Mouse (Mus musculus): ENCODE data around the gene Tat. TPM values are rescaled to one million over a fixed set of nuclear protein-coding genes. Genes with fewer than 3 reads are reported as not detected.
"Not testable (repeated sequence)": the region's sequence is repeated elsewhere in the genome, so short reads cannot be mapped to it uniquely, and the experiment has no call there.

The Tat gene
- polyA plus RNA-seq, 1 experiment from 2014 or later, result not detected

GRCm38 (mm10) chr8:110033771-110034170 is 43.5 kb downstream of the Tat start:
- not testable (repeated sequence) for DNase-seq (ENCODE audit: low spot score); H3K36me3 ChIP-seq; H3K4me3 ChIP-seq; H3K9me3 ChIP-seq (replicated peaks); H3K4me1 ChIP-seq; H3K27me3 ChIP-seq (ENCODE audit: low read depth, poor library complexity, severe bottlenecking); H3K27ac ChIP-seq
- 36% methylated on average over 8 of the region's 8 CpGs for WGBS

GRCm38 (mm10) chr8:110034331-110034730 is 44.1 kb downstream of the Tat start:
- no peaks in the 10 kb centered on the region for H3K27me3 ChIP-seq (ENCODE audit: low read depth, poor library complexity, severe bottlenecking)
- H3K9me3 ChIP-seq (replicated peaks), result no peaks in the 10 kb centered on the region
- H3K36me3 ChIP-seq, result no peaks in the 10 kb centered on the region
- no peak overlapping the region for H3K27ac ChIP-seq
- no peak for DNase-seq (ENCODE audit: low spot score)
- 85% methylated on average over 4 of the region's 4 CpGs for WGBS
- H3K4me3 ChIP-seq, result no peak overlapping the region
- H3K4me1 ChIP-seq, result no peaks in the 10 kb centered on the region

GRCm38 (mm10) chr8:110036156-110036555 is 45.9 kb downstream of the Tat start:
- no peak overlapping the region for H3K27ac ChIP-seq
- WGBS, result 84% methylated on average over 2 of the region's 2 CpGs
- no peaks in the 10 kb centered on the region for H3K27me3 ChIP-seq (ENCODE audit: low read depth, poor library complexity, severe bottlenecking)
- H3K4me3 ChIP-seq, result no peak overlapping the region
- no peaks in the 10 kb centered on the region for H3K36me3 ChIP-seq
- DNase-seq (ENCODE audit: low spot score), result no peak
- H3K9me3 ChIP-seq (replicated peaks), result no peaks in the 10 kb centered on the region
- H3K4me1 ChIP-seq, result no peaks in the 10 kb centered on the region

GRCm38 (mm10) chr8:110039216-110039615 is 49.0 kb downstream of the Tat start:
- Histone ChIP-seq H3K9me3 (replicated peaks) (no peaks in the 10 kb centered on the region), H3K4me3 (no peak overlapping the region), H3K27me3 (ENCODE audit: low read depth, poor library complexity, severe bottlenecking) (no peaks in the 10 kb centered on the region), H3K27ac (no peak overlapping the region), H3K4me1 (no peaks in the 10 kb centered on the region), H3K36me3 (no peaks in the 10 kb centered on the region)
- 45% methylated on average over 7 of the region's 7 CpGs for WGBS
- DNase-seq (ENCODE audit: low spot score), result no peak

- no peak within 1 kb of the TSS for H3K27ac ChIP-seq
- 87% methylated on average over 5 of the region's 5 CpGs for WGBS
- H3K4me3 ChIP-seq, result no peak within 1 kb of the TSS
- H3K9me3 ChIP-seq (replicated peaks), result no peaks in the 10 kb centered on the region
- no peaks in the 10 kb centered on the region for H3K27me3 ChIP-seq (ENCODE audit: low read depth, poor library complexity, severe bottlenecking)
- DNase-seq (ENCODE audit: low spot score), result no peak
- no peaks in the 10 kb centered on the region for H3K4me1 ChIP-seq
- no peaks in the 10 kb centered on the region for H3K36me3 ChIP-seq
Measured at GRCm38 (mm10) chr8:110039659-110040058, 49.4 kb downstream of the Tat start, which contains the start of gene Chst4. Chst4 (minus strand) TSS chr8:110039740.

GRCm38 (mm10) chr8:110040509-110040908 is 50.3 kb downstream of the Tat start:
- DNase-seq (ENCODE audit: low spot score), result no peak
- H3K27ac ChIP-seq, result no peak overlapping the region
- H3K4me3 ChIP-seq, result no peak overlapping the region
- 82% methylated on average over 4 of the region's 4 CpGs for WGBS
- no peaks in the 10 kb centered on the region for H3K4me1 ChIP-seq
- no peaks in the 10 kb centered on the region for H3K36me3 ChIP-seq
- H3K27me3 ChIP-seq (ENCODE audit: low read depth, poor library complexity, severe bottlenecking), result no peaks in the 10 kb centered on the region
- H3K9me3 ChIP-seq (replicated peaks), result no peaks in the 10 kb centered on the region

Other genes with a start within 250 kb of the Tat start
- 44.0 and 50.4 TPM in 2 replicates for gene Ap1g1, start 211.9 kb upstream of the Tat start, polyA plus RNA-seq (2016; fragmentation: Nextera tagmentation; extraction: Ambion mirVana)
- gene Phlpp2, start 121.9 kb upstream of the Tat start, polyA plus RNA-seq (2016; fragmentation: Nextera tagmentation; extraction: Ambion mirVana), result 2.0 and 2.5 TPM in 2 replicates
- 0.39 and 0.89 TPM in 2 replicates for gene Marveld3, start 28.2 kb upstream of the Tat start, polyA plus RNA-seq (2016; fragmentation: Nextera tagmentation; extraction: Ambion mirVana)
- not detected in 2 replicates for gene Chst4, start 49.3 kb downstream of the Tat start, polyA plus RNA-seq (2016; fragmentation: Nextera tagmentation; extraction: Ambion mirVana)
- gene Zfp612, start 89.3 kb downstream of the Tat start, polyA plus RNA-seq (2016; fragmentation: Nextera tagmentation; extraction: Ambion mirVana), result 6.4 and 9.3 TPM in 2 replicates
- not detected in 2 replicates for gene Gm21964, start 110.8 kb downstream of the Tat start, polyA plus RNA-seq (2016; fragmentation: Nextera tagmentation; extraction: Ambion mirVana)
- gene Gm17720, start 112.3 kb downstream of the Tat start, polyA plus RNA-seq (2016; fragmentation: Nextera tagmentation; extraction: Ambion mirVana), result not detected in 2 replicates
- gene Calb2, start 177.8 kb downstream of the Tat start, polyA plus RNA-seq (2016; fragmentation: Nextera tagmentation; extraction: Ambion mirVana), result 2.9 and 10.2 TPM in 2 replicates
- gene Cmtr2, start 225.2 kb downstream of the Tat start, polyA plus RNA-seq (2016; fragmentation: Nextera tagmentation; extraction: Ambion mirVana), result 10.0 and 10.6 TPM in 2 replicates